Mouse (Mus musculus): ENCODE results near the gene Nedd4. TPM values are rescaled to one million over a fixed set of nuclear protein-coding genes. Genes with fewer than 3 reads are reported as not detected.

The Nedd4 gene
- polyA plus RNA-seq, 1 experiment: 248 TPM

GRCm38 (mm10) chr9:72702075-72702474, 39.9 kb downstream of the Nedd4 start:
- 2% methylated on average over 2 of the region's 2 CpGs for WGBS
- Histone ChIP-seq H3K4me3 (replicated peaks; ENCODE audit: insufficient read depth, low read depth, low read length) (no peak overlapping the region), H3K4me1 (ENCODE audit: control insufficient read depth, insufficient read depth, low read length) (peaks cover 19% of the 10 kb centered on the region), H3K27ac (ENCODE audit: insufficient read depth, low read length) (no peak overlapping the region), H3K27me3 (ENCODE audit: control insufficient read depth, insufficient read depth, low read length) (no peaks in the 10 kb centered on the region)
- peak; percentile 39 to 77 for DNase-seq
- no peak for TF ChIP-seq CTCF (IDR thresholded peaks at IDR 0.05; ENCODE audit: borderline replicate concordance, insufficient read depth, low read depth, low read length)
- no peak for TF ChIP-seq POLR2A (IDR thresholded peaks at IDR 0.05; ENCODE audit: borderline replicate concordance, insufficient read depth, low read length)

DNA sequence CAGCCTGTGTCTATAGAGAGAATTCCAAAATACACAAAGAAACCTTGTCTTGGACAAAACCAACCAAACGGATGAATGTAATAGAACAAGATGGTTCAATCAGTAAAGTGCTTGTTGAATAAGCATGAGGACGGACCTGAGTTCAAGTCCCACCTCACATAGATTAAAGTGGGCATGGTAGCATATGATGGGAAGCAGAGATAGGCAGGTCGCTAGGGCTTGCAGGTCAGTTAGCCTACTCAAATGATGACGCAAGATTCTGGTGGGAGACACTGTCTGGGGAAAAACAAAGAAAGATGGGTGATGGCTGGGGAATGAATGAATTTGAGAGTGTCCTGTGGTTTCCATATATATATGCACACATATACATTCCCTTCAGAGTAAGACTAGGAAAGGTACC, 41.0 kb downstream of the Nedd4 start:
- TF ChIP-seq POLR2A (IDR thresholded peaks at IDR 0.05; ENCODE audit: borderline replicate concordance, insufficient read depth, low read length) (no peak), CTCF (IDR thresholded peaks at IDR 0.05; ENCODE audit: borderline replicate concordance, insufficient read depth, low read depth, low read length) (no peak)
- no peak for DNase-seq
- 92% methylated on average over 4 of the region's 4 CpGs for whole genome bisulfite sequencing
- Histone ChIP-seq H3K27me3 (ENCODE audit: control insufficient read depth, insufficient read depth, low read length) (no peaks in the 10 kb centered on the region), H3K27ac (ENCODE audit: insufficient read depth, low read length) (no peak overlapping the region), H3K4me3 (replicated peaks; ENCODE audit: insufficient read depth, low read depth, low read length) (no peak overlapping the region), H3K4me1 (ENCODE audit: control insufficient read depth, insufficient read depth, low read length) (peaks cover 19% of the 10 kb centered on the region)

GRCm38 (mm10) chr9:72703754-72704153, 41.6 kb downstream of the Nedd4 start:
- peaks cover 15% of the 10 kb centered on the region for H3K4me1 ChIP-seq (ENCODE audit: control insufficient read depth, insufficient read depth, low read length)

GRCm38 (mm10) chr9:72705270-72705669, 43.1 kb downstream of the Nedd4 start:
- peaks cover 13% of the 10 kb centered on the region for H3K4me1 ChIP-seq (ENCODE audit: control insufficient read depth, insufficient read depth, low read length)
- no peak overlapping the region for H3K27ac ChIP-seq (ENCODE audit: insufficient read depth, low read length)
- DNase-seq: no peak
- no peaks in the 10 kb centered on the region for H3K27me3 ChIP-seq (ENCODE audit: control insufficient read depth, insufficient read depth, low read length)
- TF ChIP-seq CTCF (IDR thresholded peaks at IDR 0.05; ENCODE audit: borderline replicate concordance, insufficient read depth, low read depth, low read length) (no peak), POLR2A (IDR thresholded peaks at IDR 0.05; ENCODE audit: borderline replicate concordance, insufficient read depth, low read length) (no peak)
- 87% methylated on average over 2 of the region's 2 CpGs for WGBS
- no peak overlapping the region for H3K4me3 ChIP-seq (replicated peaks; ENCODE audit: insufficient read depth, low read depth, low read length)

More at GRCm38 (mm10) chr9:72703754-72704153, 41.6 kb downstream of the Nedd4 start:
- TF ChIP-seq POLR2A (IDR thresholded peaks at IDR 0.05; ENCODE audit: borderline replicate concordance, insufficient read depth, low read length) (no peak), CTCF (IDR thresholded peaks at IDR 0.05; ENCODE audit: borderline replicate concordance, insufficient read depth, low read depth, low read length) (no peak)
- no peak overlapping the region for H3K4me3 ChIP-seq (replicated peaks; ENCODE audit: insufficient read depth, low read depth, low read length)
- no peaks in the 10 kb centered on the region for H3K27me3 ChIP-seq (ENCODE audit: control insufficient read depth, insufficient read depth, low read length)
- no peak for DNase-seq
- H3K27ac ChIP-seq (ENCODE audit: insufficient read depth, low read length): no peak overlapping the region
- WGBS: 47% methylated on average over 6 of the region's 6 CpGs

DNA sequence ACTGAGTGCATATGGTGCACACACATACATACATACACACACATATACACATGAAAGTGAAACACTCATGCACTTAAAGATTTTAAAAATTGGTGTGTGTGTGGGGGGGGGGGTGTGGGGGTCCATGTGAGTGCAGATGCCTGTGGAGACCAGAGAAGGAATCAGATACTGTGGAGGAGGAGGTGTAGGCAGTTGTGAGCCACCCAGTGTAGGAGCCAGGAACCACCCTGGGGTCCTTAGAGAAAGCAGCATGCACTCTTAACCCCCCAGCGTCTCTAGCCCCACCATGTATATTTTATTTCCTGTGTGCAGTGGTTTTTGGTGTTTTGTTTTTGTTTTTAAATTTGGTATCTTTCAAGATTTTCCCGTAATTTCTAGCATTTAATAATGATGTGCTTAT, 45.9 kb downstream of the Nedd4 start:
- TF ChIP-seq CTCF (IDR thresholded peaks at IDR 0.05; ENCODE audit: borderline replicate concordance, insufficient read depth, low read depth, low read length) (no peak), POLR2A (IDR thresholded peaks at IDR 0.05; ENCODE audit: borderline replicate concordance, insufficient read depth, low read length) (no peak)
- DNase-seq: no peak
- 86% methylated on average over 2 of the region's 2 CpGs for WGBS
- H3K27ac ChIP-seq (ENCODE audit: insufficient read depth, low read length): no peak overlapping the region
- no peaks in the 10 kb centered on the region for H3K27me3 ChIP-seq (ENCODE audit: control insufficient read depth, insufficient read depth, low read length)
- H3K4me3 ChIP-seq (replicated peaks; ENCODE audit: insufficient read depth, low read depth, low read length): no peak overlapping the region
- H3K4me1 ChIP-seq (ENCODE audit: control insufficient read depth, insufficient read depth, low read length): peaks cover 8% of the 10 kb centered on the region; the same call in 1 of the 2 replicates

GRCm38 (mm10) chr9:72708690-72709089, 46.5 kb downstream of the Nedd4 start:
- H3K27me3 ChIP-seq (ENCODE audit: control insufficient read depth, insufficient read depth, low read length): no peaks in the 10 kb centered on the region
- WGBS: 88% methylated on average over 5 of the region's 5 CpGs
- DNase-seq: no peak
- no peak for TF ChIP-seq CTCF (IDR thresholded peaks at IDR 0.05; ENCODE audit: borderline replicate concordance, insufficient read depth, low read depth, low read length)
- H3K27ac ChIP-seq (ENCODE audit: insufficient read depth, low read length): no peak overlapping the region
- H3K4me1 ChIP-seq (ENCODE audit: control insufficient read depth, insufficient read depth, low read length): peaks cover 8% of the 10 kb centered on the region
- H3K4me3 ChIP-seq (replicated peaks; ENCODE audit: insufficient read depth, low read depth, low read length): no peak overlapping the region

DNA sequence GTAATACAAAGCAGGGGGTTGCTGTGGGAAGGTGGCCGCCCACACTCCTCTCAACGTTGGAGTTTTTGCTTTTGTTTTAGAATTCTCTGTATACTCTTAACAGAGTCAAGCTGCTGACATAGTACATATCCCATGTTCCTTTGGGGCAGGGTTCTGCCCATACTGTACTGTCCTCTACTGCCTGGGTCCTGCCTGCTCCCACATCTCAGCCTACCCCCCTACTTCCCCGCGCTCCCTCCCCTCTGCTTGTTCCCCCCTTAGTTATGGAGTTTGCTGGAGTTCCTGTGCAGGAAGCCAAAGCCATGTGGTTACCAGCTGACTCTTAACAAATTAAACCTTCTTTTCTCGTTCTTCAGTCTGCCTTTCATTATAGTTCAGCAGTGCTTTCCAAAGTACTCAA, 47.9 kb downstream of the Nedd4 start:
- DNase-seq: no peak
- TF ChIP-seq POLR2A (IDR thresholded peaks at IDR 0.05; ENCODE audit: borderline replicate concordance, insufficient read depth, low read length) (no peak), CTCF (IDR thresholded peaks at IDR 0.05; ENCODE audit: borderline replicate concordance, insufficient read depth, low read depth, low read length) (no peak)
- H3K4me1 ChIP-seq (ENCODE audit: control insufficient read depth, insufficient read depth, low read length): peaks cover 6% of the 10 kb centered on the region

DNA sequence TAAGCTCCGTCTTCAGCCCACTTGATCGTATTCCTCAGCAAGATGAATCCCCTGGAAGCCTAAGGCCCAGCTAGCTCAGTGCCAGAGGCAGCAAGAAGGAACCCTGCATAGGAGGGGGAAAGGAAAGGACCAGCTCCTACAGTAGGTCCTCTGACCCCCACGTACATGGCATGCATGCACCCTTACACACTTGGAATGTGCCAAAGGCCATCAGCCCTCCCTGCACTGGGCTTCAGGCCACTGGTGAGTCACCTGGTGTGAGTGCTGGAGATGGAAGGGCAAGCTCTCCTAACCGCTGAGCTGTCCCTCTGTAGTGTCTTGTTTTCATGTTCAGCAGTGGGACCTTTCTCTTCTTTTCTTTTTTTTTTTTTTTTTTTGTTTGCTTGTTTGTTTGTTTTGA, 52.8 kb downstream of the Nedd4 start:
- H3K27ac ChIP-seq (ENCODE audit: insufficient read depth, low read length): peak overlapping the region; percentile 69; the same call in 1 of the 2 replicates
- TF ChIP-seq POLR2A (IDR thresholded peaks at IDR 0.05; ENCODE audit: borderline replicate concordance, insufficient read depth, low read length) (no peak), CTCF (IDR thresholded peaks at IDR 0.05; ENCODE audit: borderline replicate concordance, insufficient read depth, low read depth, low read length) (no peak)
- H3K4me3 ChIP-seq (replicated peaks; ENCODE audit: insufficient read depth, low read depth, low read length): no peak overlapping the region
- H3K27me3 ChIP-seq (ENCODE audit: control insufficient read depth, insufficient read depth, low read length): no peaks in the 10 kb centered on the region
- peaks cover 11% of the 10 kb centered on the region for H3K4me1 ChIP-seq (ENCODE audit: control insufficient read depth, insufficient read depth, low read length)
- 7% methylated on average over 4 of the region's 4 CpGs for WGBS
- DNase-seq: peak; percentile 48 to 65

More for the DNA sequence above, 47.9 kb downstream of the Nedd4 start:
- Histone ChIP-seq H3K4me3 (replicated peaks; ENCODE audit: insufficient read depth, low read depth, low read length) (no peak overlapping the region), H3K27me3 (ENCODE audit: control insufficient read depth, insufficient read depth, low read length) (no peaks in the 10 kb centered on the region), H3K27ac (ENCODE audit: insufficient read depth, low read length) (no peak overlapping the region)
- WGBS: 72% methylated on average over 5 of the region's 5 CpGs
